8 mouse cellular contexts compared by ENCODE assay signal in the genomic region with DNA sequence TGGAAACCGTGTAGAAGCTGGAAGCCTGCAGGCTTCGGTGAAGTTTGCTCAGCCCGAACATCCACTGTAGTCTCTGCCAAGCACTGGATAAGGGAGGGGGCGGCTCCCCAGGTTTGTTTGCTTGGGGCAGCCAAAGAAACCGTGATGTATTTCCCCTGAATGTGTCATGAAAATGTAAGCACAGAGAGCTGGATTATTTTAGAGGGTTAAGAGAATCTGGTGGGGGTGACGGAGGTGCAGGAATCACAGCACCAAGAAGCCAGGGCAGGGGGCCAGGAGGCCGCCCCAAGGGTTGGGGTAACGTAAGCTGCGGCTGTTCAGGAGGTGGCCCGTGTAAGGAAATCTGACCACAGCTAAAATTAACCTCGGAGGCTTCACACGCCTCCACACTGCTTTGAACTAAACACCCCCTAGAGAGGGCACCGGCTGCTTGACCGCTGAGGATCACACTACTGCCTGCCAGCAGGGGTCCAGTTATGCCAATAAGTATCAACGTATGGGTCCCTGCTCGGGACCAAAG.
DNase-seq lines count a peak whose midpoint lies in the region; ATAC-seq and TF ChIP-seq lines count a peak whose summit lies in the region.

No protein-coding gene starts in this region.

- DNase-seq in NIH3T3 (ENCODE audit: low read depth): peak; percentile 51
- peak; percentile 84 for DNase-seq in fibroblast of lung, adult 2 months (ENCODE audit: low read depth)
- peak; percentile 74 for DNase-seq in stomach, postnatal 0 days (ENCODE audit: low spot score)
- no peak for DNase-seq in spleen, adult 12 weeks (ENCODE audit: low spot score)
- DNase-seq in adrenal gland, adult 8-10 months: no peak
- no peak for DNase-seq in layer of hippocampus, adult 18-20 months (ENCODE audit: low spot score in 2 of 2)

- H3K27ac ChIP-seq in lung, embryonic 16.5 days (ENCODE audit: low read length): no peak overlapping the region
- H3K27ac ChIP-seq in stomach, postnatal 0 days (replicated peaks): peak overlapping the region; percentile 75

- peak overlapping the region; percentile 30 for H3K4me2 ChIP-seq in lung, embryonic 16.5 days (ENCODE audit: low read depth, low read length)
- peak overlapping the region; percentile 52 for H3K4me2 ChIP-seq in stomach, postnatal 0 days (replicated peaks; ENCODE audit: low read depth)

- peak; percentile 78 to 83 for ATAC-seq in hematopoietic stem cell, adult 5-6 weeks (replicated peaks in 1 of 2; ENCODE audit: insufficient read depth in 1 of 2, low FRiP score in 2 of 2, low TSS enrichment in 1 of 2, low read depth in 1 of 2, poor library complexity in 2 of 2, severe bottlenecking in 2 of 2)
- peak; percentile 59 for ATAC-seq in lung, embryonic 16.5 days (ENCODE audit: low read depth)
- ATAC-seq in stomach, postnatal 0 days (ENCODE audit: low FRiP score, low TSS enrichment): peak; percentile 72

- peak; percentile 28; the same call in 1 of the 2 replicates for TF ChIP-seq CTCF in stomach, postnatal 0 days (IDR thresholded peaks at IDR 0.05; ENCODE audit: low read depth)

- 0 out of 2 replicates have a peak overlapping the region, but pooled peaks have one; percentile 25 for H3K9ac ChIP-seq in lung, embryonic 16.5 days (ENCODE audit: low read length)
- H3K9ac ChIP-seq in stomach, postnatal 0 days (ENCODE audit: low read length): no peak overlapping the region; the same call in 1 of the 2 replicates

- peaks cover 17% of the 10 kb centered on the region for H3K4me1 ChIP-seq in lung, embryonic 16.5 days (replicated peaks; ENCODE audit: control insufficient read depth, insufficient read depth, low read length)
- H3K4me1 ChIP-seq in stomach, postnatal 0 days (replicated peaks; ENCODE audit: control insufficient read depth, insufficient read depth): peaks cover 8% of the 10 kb centered on the region

- WGBS in lung, embryonic 16.5 days: 6% methylated on average over 16 of the region's 16 CpGs
- 6% methylated on average over 16 of the region's 16 CpGs for WGBS in stomach, postnatal 0 days

- H3K9me3 ChIP-seq in lung, embryonic 16.5 days (ENCODE audit: control insufficient read depth, low read length): no peaks in the 10 kb centered on the region
- H3K9me3 ChIP-seq in stomach, postnatal 0 days (ENCODE audit: control insufficient read depth, low read length): no peaks in the 10 kb centered on the region

- peak; percentile 67 for TF ChIP-seq EP300 in stomach, postnatal 0 days (optimal IDR thresholded peaks at IDR 0.05)

- no peak overlapping the region for H3K4me3 ChIP-seq in lung, embryonic 16.5 days (ENCODE audit: low read length)
- peak overlapping the region; percentile 13 for H3K4me3 ChIP-seq in stomach, postnatal 0 days (ENCODE audit: low read depth, low read length)

- H3K27me3 ChIP-seq in lung, embryonic 16.5 days (ENCODE audit: control insufficient read depth, insufficient read depth, low read depth, low read length): no peaks in the 10 kb centered on the region
- no peaks in the 10 kb centered on the region for H3K27me3 ChIP-seq in stomach, postnatal 0 days (ENCODE audit: control insufficient read depth, insufficient read depth, low read length)

- no peaks in the 10 kb centered on the region for H3K36me3 ChIP-seq in lung, embryonic 16.5 days (ENCODE audit: control insufficient read depth, insufficient read depth, low read length)
- H3K36me3 ChIP-seq in stomach, postnatal 0 days (ENCODE audit: control insufficient read depth, insufficient read depth, low read length): no peaks in the 10 kb centered on the region

Comparison
In these comparisons a context has a peak if more than half of its experiments do, and no peak if none do; other contexts are left out.
1. DNase-seq: peak in NIH3T3 (single experiment), fibroblast of lung, adult 2 months (single experiment) and stomach, postnatal 0 days (single experiment); none in spleen, adult 12 weeks (single experiment), adrenal gland, adult 8-10 months (single experiment) and layer of hippocampus, adult 18-20 months (0 of 2).
2. Peak in every context shown above with its lines, with median percentiles within 50 percentile points of each other: ATAC-seq.